In the genomic region with DNA sequence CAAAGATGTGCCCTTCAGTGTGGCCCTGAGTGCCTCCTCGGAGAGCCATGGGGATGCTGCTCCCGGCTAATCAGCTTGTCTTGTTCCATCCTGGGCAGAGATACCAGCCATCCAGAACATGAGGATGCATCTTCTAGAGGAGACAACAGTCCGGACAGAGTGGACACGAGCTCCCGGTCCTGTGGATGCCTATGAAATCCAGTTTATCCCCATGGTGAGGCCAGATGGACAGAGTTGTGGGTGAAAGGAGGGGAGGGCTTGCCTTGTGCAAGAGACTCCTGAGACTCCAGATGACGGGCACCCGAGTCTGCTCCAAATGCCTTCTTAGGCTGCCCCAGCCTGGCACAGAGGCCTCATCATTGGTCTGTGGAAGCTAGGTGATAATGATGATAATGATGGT, we compare ENCODE assay signal across 35 mouse cellular contexts. TPM values are rescaled to one million over a fixed set of nuclear protein-coding genes. Genes with fewer than 3 reads are reported as not detected.
"Had no signal": no experiment of that assay in that cellular context is flagged by ENCODE, and none has a peak within 500 bp of the region (broad histone marks: within the 10 kb centered on the region; RNA-seq: fewer than 3 reads in every experiment).

No protein-coding gene starts in this region.

- H3K36me3 ChIP-seq: heart, embryonic 10.5 days; heart, embryonic 12.5 days; heart, embryonic 13.5 days; heart, embryonic 15.5 days; hindbrain, embryonic 10.5 days; hindbrain, embryonic 12.5 days; hindbrain, embryonic 13.5 days; hindbrain, embryonic 15.5 days; intestine, embryonic 15.5 days; kidney, embryonic 15.5 days had no signal

- H3K27ac ChIP-seq: heart, embryonic 10.5 days; heart, embryonic 13.5 days; heart, embryonic 15.5 days; hindbrain, embryonic 10.5 days; hindbrain, embryonic 12.5 days; hindbrain, embryonic 13.5 days; hindbrain, embryonic 14.5 days; hindbrain, embryonic 15.5 days; hindbrain, postnatal 0 days; intestine, embryonic 15.5 days; kidney, embryonic 15.5 days; kidney, postnatal 0 days; layer of hippocampus, adult 2 months; left cerebral cortex, adult 2 months had no signal

- H3K9me3 ChIP-seq: heart, embryonic 10.5 days; heart, embryonic 12.5 days; heart, embryonic 15.5 days; hindbrain, embryonic 10.5 days; hindbrain, embryonic 12.5 days; hindbrain, embryonic 13.5 days; hindbrain, embryonic 15.5 days; intestine, embryonic 15.5 days; kidney, embryonic 15.5 days had no signal

- H3K9ac ChIP-seq: heart, embryonic 13.5 days; hindbrain, embryonic 12.5 days; hindbrain, embryonic 14.5 days; hindbrain, embryonic 15.5 days; intestine, embryonic 15.5 days; kidney, embryonic 15.5 days had no signal

- DNase-seq: heart, postnatal 10 days; heart, postnatal 14 days; heart, postnatal 4 days; kidney, adult 11 months; kidney, adult 18-20 months; kidney, adult 2 months; kidney, adult 8-10 months; kidney, adult 9 months; kidney, postnatal 10 days; kidney, postnatal 14 days; kidney, postnatal 25 days; kidney, postnatal 36 days; kidney, postnatal 4 days; layer of hippocampus, adult 9-11 months; layer of hippocampus, postnatal 36 days had no signal

- H3K4me3 ChIP-seq: intestine, embryonic 15.5 days; layer of hippocampus, adult 2 months; left cerebral cortex, adult 2 months had no signal

- ATAC-seq: inflammation-experienced regulatory T-cells, adult 6 months; intestine, embryonic 15.5 days; intestine, embryonic 16.5 days; intestine, postnatal 0 days had no signal

RNA-seq across cellular contexts. Expression of a gene that starts 2.8 kb away (rescaled TPM):
- polyA plus RNA-seq: inflammation-experienced regulatory T-cells, adult 6 months had no signal

RNA-seq across cellular contexts. Expression of a gene that starts 43.8 kb away (rescaled TPM):
- total RNA-seq: hematopoietic stem cell, adult 5-6 weeks had no signal
- polyA plus RNA-seq: heart, embryonic 11.5 days; heart, embryonic 12.5 days had no signal
